Mouse (Mus musculus) urinary bladder, postnatal 4 days (tissue): ENCODE results near the gene Ccnk.

Experiments
- DNase-seq, 2 experiments: peaks; one replicate each; pipeline ENCODE4 v3.0.0; 2021 to 2022; ENCODE audit warnings: low spot score in 2 of 2

Ccnk gene

DNA sequence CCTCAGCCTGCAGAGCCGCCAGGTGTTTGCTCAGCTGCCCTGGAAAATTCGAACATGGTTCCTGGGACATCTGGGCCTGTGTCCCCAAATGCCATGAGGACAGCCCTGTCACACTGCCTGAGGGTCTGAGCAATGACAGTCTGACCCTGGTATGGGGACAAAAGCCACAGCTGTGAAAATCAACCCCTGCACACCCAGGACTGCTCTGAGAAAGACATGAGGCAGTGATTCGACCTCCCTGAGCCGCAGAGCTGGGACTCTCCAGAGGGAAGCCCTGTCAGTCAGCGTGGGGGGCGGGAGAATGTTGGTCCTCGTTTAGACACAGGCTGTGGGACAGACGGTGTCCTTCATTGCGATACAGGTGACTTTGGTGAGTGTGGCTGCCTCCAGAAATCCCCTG is 66.2 kb downstream of the Ccnk start:
- DNase-seq, result no peak

- no peak for DNase-seq
These were observed 67.6 kb downstream of the Ccnk start for GRCm38 (mm10) chr12:108246759-108247500.

GRCm38 (mm10) chr12:108249019-108249418 is 69.6 kb downstream of the Ccnk start:
- DNase-seq, result no peak

GRCm38 (mm10) chr12:108249522-108249921 is 70.1 kb downstream of the Ccnk start:
- DNase-seq, result no peak

DNA sequence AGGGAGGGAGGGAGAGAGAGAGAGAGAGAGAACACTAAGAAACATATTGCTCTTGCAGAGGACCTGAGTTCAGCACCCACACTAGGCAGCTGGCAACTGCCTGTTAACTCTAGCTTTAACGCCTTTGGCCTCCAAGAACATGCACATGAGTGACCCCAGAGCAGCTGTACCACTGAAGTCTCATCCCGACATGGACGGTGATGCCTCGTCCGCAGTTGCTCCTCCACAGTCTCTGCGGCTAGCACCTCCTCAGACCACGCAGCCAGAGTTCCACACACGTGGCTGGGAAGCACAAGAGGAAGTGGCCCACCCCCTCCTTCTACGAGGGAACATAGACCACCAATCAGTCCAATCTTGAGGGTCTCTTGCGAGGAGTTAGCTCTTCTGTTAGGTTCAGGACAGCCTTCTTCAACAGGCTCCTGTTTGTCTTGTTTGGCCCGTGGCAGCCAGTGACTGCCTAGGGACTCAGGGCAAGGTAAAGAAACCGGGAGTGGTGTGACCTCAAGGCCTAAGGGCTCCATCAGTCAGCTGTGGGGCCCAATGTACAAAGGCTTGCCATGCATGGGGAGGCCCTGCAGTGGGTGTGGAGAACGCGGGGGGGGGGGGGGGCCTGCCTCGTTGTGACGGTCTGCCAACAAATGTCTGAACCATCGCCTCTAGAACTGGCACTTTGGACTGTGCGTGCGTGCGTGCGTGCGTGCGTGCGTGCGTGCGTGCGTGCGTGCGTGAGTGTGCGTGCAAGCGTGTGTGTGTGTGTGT is 71.8 kb downstream of the Ccnk start:
- no peak for DNase-seq

DNA sequence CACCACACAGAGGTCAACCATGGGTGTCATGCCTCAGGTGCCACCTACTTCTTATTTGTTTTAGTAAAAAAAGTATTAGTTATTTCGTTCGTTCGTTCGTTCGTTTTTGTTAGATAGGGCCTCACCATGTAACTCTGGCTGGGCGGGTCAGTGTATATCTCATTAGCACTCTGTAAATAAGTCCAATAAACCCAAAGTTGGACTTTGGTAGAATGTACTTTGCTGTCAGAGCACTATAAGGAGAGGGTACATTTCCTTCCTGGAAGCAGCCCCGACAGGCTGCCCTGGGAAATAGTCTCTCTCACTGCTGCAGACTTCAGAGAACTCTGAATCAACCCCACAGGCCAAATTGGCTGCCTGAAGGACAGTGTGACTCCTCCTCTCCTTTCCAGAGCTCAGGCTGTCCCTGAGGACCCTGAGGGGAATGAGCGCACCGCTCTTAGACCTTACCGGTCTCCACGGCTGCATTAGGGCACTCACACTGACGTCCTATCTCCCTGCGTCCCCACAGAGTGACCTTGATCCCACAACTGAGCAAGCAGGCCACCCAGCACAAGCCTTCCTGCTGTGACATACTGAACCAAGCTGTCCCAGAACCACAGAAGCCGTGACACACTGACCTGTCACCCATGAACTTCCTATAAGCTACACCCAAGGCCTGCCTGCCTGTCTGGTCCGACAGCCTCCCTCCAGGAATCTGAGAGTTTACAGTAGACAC is 72.6 kb downstream of the Ccnk start:
- DNase-seq, result no peak
